Mouse (Mus musculus) frontal cortex, adult 2 months (tissue): ENCODE measurements around the gene Peak1. TPM values are rescaled to one million over a fixed set of nuclear protein-coding genes. Genes with fewer than 3 reads are reported as not detected.
A peak's percentile ranks its signal among the peaks of the same experiment; 100 is the strongest.

ENCODE experiments used
- DNase-seq, 2 experiments: peaks; one replicate each; pipeline ENCODE4 v3.0.0; 2022; ENCODE audit warnings: low spot score in 1 of 2; ENCODE audit errors: extremely low spot score in 1 of 2
- polyA plus RNA-seq: library from polyadenylated mRNA; depleted of rRNA; stranded (reverse); fragments of >200 nt; gene quantifications from 2 replicates; pipeline ENCODE4 v1.2.3, GENCODE M21; 2012

The Peak1 gene
- polyA plus RNA-seq, 1 experiment, result 13.9 TPM

GRCm38 (mm10) chr9:56207516-56207915 lies 210.4 kb downstream of the Peak1 start:
- no peak for DNase-seq

GRCm38 (mm10) chr9:56207083-56207482 lies 210.8 kb downstream of the Peak1 start:
- no peak for DNase-seq

DNA sequence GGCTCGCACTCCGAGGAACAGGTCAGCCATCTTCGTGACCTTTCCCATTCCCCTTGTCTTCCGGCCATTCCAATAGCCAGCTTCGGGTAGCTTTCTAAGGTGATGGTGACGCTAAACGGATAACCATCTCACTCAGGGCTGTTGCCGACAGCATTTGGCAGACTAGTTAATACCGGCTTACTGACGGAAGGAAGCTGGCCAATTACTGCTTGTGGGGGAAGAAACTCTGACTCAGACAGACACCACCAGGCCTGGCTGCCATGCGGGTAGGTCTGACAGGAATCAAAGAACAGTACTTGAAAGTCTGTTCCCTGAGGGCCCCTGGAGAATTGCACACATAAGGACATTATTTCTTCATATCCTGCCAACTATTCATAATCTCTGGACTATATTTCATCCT lies 212.5 kb downstream of the Peak1 start:
- DNase-seq, result no peak

DNA sequence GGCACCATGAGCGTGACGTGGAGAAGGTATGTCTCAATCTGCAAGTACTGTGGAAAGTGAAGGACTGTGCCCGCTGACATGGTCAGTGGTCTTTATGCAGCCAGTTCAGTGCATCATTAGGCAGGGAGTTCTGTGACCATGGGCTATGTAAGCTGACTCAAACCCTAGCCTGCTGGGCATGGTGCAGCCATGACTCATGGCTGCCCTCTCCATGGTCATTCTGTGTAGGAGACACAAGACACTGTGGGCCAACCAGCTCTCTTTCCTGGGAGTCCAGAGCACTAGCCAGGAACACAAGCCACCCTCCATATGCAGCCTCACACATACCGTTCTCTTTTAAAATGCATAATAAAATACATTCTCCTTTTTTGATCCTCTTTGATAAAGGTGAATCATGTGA lies 213.6 kb downstream of the Peak1 start:
- DNase-seq, result no peak

DNA sequence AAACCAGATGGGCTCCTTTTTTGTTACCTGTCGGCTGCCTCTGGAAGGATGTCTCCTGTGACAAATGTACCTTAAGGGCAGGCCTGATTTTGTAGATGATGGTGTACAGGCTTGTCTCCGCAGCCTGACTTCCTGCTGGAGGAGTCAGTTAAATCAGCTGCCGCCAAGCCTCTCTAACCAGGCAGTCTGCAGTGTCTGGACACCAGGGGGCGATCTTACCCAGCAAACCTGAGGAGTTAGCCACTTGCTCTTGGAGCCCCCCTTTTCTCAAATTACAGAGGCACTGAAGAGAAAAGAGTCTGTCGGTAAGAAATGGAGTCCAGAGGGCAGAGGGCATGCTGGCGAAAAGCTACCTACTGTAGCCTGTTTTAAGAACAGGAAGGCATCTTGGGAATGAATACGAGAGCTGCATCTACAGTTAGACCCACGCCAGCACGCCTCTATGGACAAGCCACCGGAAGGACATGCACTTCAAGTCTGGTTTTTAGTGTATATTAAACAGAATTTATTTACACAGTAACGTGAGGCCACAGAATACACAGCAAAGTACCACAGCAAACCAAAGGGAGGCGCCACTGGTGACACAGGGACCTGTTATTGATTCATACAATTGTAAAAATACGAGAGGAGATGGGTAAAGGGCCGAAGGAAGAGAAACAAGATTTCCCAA lies 217.1 kb downstream of the Peak1 start:
- DNase-seq, result peak; percentile 53 to 92

GRCm38 (mm10) chr9:56200200-56200599 lies 217.7 kb downstream of the Peak1 start:
- no peak for DNase-seq

DNA sequence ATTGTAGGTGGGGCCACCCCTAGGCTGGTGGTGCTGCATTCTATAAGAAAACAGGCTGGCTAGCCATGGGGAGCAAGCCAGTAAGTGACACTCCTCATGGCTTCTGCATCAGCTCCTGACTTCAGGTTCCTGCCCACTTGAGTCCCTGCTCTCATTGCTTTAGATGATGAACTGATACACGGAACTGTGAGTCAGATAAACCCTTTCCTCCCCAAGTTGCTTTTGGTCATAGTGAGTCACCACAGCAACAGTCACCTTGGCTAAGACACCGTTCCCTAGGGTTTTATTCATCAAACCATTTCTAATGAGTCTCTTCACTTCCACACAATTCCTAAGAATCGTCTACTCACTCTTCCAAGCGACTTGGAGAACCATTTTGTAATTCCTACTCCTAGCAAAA lies 220.9 kb downstream of the Peak1 start:
- DNase-seq, result no peak

DNA sequence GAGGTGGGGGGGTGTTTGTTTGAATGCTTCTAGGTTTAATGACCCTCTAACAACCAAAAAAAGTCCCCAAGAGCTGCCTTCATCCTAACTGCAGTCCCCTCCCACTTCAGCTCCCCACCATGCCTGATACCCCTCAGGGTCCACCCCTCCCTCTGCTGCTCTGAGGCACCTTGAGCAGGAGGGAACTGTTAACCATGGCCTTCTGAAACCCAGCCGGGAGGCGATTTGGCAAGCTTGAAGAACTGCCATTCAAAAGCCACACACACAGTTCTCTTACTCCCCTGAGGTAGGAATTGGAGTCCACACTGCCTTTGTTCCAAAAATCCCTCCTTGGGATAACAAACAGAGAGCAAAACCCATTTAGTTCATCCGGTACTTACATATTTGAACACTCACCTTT lies 222.7 kb downstream of the Peak1 start:
- DNase-seq, result no peak

DNA sequence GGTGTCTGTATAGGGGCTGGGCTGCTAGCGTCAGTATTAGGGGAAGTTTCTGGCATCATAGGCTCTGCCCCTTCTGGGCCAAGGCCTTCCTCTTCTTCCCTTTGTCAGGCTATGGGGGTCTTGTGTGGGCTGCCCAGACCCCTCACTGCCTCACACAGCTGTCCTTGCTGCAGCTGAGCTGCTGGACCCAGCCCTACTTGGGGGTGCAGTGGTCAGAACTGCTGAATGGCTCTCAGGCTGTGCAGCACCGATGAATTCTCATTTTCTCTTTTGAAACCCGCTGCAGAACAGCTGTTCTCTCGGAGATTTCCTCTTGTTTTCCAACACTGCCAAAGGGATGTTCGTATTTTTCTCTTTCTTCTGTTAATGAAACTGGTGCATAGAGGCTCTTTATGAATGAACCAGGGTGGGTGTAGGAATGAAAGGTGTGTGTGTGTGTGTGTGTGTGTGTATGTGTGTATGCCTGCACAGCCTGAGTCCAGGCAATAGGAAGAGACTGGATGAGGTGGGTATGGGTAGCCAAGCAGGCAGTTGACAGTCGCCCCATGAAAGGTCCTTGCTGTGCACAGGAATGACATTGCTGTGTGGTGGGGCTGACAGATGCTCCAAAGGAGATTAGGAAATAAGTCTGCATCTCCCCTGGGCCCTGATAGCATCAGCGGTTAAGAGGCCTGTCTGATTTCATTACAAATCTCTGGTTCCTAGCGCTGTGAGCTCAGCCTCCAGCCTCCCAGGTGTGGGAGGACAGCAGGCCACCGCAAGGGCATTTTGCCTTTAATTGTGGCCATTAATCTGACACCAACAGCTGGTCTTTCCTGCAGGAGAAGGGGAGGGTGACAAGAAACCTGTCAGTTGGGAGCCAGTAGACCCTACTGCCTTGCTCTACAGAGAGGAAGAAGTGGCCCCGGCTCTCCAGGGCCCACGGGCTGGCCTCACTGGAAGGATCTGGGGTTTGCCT lies 226.1 kb downstream of the Peak1 start:
- no peak for DNase-seq

DNA sequence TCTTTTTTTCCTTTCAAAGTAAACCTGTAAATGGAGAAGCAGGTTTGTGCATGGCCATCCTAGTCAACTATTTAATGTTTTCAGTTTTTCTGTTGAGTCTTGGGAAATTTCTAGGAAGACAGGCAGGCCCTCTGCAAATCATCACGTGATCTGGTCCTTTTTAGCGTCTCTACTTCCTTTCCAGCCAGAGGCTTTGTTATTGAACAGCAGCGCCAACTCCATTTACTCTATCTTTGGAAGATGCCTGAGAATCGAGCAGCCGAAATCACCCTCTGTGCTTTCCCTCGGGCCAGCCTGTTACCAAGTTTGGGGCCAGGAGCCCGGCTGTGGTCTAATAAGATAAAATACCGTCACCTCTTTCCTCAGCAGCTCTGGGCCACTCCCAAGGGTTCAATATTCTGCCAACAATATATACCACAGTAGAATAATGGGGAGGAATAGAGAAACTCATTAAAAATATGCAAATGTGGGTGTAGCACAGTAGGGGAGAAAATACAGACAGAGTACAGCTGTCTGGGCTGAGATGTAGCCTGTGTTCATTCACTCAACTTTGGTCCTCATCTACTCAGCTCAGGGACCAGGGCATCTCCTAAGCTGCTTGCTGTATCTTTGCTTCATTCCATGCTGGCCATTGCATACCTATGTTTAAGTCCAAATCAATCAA lies 237.6 kb downstream of the Peak1 start:
- no peak for DNase-seq

DNA sequence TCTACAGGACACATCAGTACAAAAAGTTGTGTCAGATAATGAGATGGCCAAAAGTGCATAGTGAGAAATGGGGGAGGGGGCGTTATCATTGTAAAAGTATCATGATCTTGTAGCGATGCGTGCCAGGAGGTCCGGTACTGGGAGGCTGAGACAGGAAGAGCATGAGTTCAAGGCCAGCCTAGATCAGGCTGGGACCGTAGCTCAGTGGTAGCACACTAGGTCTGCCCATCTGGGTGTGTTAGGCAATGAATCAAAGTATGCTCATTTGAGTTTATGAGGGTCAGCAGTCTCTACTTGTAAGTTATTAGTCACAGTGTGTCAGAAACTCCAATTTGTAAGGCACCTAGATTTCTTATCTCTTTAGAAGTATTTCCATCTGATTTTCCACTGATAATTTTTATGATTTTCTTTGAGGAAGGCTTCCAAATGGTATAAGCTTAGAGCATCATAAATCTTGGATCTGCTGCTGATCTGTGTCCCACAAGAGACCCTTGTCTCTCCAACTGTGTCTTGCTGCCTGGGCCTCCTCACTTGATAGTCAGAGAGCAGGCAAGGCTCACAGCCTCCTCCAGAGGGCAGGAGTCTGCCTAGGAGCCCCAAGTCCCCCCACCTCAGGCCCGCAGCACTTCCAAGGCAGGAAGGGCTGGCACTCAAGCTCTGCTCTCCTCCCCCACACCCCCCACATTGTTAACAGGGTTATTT lies 238.3 kb downstream of the Peak1 start:
- no peak for DNase-seq

- no peak for DNase-seq
These were observed 240.5 kb downstream of the Peak1 start for GRCm38 (mm10) chr9:56177354-56177753.

DNA sequence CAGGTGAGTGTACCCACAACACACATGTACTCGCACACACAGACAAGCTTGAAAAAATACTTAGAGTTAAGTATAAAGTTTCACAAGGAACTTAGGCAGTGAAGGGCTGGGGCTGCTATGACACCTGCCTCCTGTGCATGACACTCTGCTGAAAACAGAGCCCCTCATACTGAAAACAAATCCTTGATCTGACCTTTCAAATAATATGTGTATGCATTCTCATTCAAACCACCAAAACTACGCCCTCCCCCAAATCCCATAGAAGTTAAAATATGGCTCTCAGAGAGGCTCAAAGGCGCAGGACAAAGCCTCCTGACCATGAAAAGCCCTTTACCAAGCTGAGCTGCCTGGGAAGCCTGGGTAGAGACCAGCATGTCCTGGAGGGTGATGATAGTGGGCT lies 242.6 kb downstream of the Peak1 start:
- DNase-seq, result no peak

DNA sequence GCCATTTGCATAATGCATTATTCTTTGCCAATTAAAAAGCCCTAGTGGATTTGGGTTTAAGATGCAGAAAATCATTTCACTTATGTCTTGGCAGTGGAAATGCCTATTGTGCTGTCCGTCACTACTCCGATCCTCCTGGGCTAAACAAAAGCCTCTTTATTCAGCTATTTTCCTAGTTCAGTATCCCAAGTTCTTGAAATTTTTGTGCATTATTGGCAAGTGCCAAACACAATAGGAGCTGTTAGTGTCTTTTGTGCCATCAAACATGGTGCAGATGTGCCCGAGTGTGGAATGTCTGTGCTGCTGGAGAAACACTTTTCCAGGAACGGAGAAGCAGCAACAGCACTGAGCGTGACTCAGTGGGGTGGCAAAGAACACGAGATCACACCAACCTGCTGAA lies 250.2 kb downstream of the Peak1 start:
- DNase-seq, result no peak

DNA sequence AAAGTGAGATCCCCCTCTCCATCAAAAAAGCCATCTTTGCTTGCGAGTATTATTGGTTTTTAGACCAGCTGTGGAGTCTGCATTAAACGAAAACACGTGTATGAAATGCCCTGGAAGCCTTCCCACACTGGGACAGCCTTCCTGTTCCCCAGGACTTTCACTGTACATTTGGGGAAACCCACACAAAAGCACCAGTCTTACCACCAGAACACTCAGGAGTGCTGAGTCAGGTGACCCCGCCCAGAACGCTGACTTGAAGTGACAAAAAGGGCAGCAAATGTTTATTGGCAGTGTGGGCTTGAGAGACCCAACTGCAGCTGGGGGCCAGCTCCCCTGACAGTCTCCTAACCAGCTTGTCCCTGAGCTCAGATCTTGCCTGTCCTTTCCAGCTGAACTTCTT lies 251.7 kb downstream of the Peak1 start:
- DNase-seq, result no peak

- no peak for DNase-seq
These were observed 252.5 kb downstream of the Peak1 start, which contains the start of gene Tspan3 for GRCm38 (mm10) chr9:56165377-56165776. Tspan3 (minus strand) TSS chr9:56165477.

GRCm38 (mm10) chr9:56160341-56161141 lies 257.3 kb downstream of the Peak1 start:
- DNase-seq, result peak; percentile 88 to 95

DNA sequence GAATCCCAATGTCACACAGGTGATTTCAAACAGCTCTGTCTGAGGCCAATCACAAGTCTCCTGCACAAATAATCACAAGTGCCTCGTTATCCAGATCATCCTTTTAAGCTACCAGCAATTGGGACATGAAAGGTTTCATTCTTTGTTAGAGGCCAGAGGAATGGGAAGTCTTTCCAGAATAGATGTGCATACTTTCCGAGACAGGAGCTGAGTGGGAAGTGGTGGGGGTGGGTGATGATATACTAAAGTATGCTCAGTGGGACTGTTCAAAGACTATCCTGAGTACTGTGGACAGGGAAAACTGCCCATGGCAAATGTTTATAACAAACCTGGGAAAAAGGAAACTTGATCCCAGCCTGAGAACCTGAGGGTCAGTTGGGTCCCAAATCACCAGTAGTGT lies 258.4 kb downstream of the Peak1 start:
- DNase-seq, result peak in 1 of 2 experiments; percentile 44

DNA sequence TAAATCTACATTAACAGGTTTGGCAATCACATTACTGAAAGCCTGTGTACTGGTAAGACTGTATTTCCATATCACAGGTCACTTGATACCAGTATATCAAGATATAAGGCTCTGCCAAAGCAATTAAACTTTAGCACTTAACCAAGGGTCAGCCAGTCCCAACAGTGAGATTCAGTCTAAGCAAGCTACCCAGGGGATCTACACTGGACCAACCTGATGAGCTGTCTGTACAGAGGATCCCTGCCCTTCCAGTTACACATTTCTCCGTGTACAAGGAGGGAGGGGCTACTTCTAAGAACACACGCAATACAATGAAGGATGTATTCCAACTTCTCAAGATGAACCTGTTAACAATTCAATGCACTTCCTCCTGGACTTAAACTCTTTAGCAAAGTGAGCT lies 259.8 kb downstream of the Peak1 start:
- DNase-seq, result no peak

GRCm38 (mm10) chr9:56154572-56154971 lies 263.3 kb downstream of the Peak1 start:
- no peak for DNase-seq
